Mouse (Mus musculus) spleen, adult 2 months (tissue): ENCODE data around the gene Gimap7.

Experiments used
- CTCF ChIP-seq: fragments of 200-500 bp; IDR thresholded peaks from 2 replicates; pipeline ENCODE4 v1.5.1; 2011; ENCODE audit warnings: mild to moderate bottlenecking, inconsistent platforms; ENCODE audit not compliant: insufficient read depth, insufficient read length, insufficient replicate concordance; ENCODE audit errors: extremely low read depth
- POLR2A ChIP-seq: fragments of 200-500 bp; IDR thresholded peaks from 2 replicates; pipeline ENCODE4 v1.6.1; 2011; ENCODE audit warnings: low read depth, low read length, inconsistent platforms

- TF ChIP-seq CTCF = no peak
- no peak for TF ChIP-seq POLR2A
These were observed 33.2 kb upstream of the Gimap7 start for GRCm38 (mm10) chr6:48685251-48685650.
